Mouse (Mus musculus): Measurements from ENCODE around the gene Mrgprh. TPM values are rescaled to one million over a fixed set of nuclear protein-coding genes. Genes with fewer than 3 reads are reported as not detected.

Gene Mrgprh
- polyA plus RNA-seq, 1 experiment, result not detected

DNA sequence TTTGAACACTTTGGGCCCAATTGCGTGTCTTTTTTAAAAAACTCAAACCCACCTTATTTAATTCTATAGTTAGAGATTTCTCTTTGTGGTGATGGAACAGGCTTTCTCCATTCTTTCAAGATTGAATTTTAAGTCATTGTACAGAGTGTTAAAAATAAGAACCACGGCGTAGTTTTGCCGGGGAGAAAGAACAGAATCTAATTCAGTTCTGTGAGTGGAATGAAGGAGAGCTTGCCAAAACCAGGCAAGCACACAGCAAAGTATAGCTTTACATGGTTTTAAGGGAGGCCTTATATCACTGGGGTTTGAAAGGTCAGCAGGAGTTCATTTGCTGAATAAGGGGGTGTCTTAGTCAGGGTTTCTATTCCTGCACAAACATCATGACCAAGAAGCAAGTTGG is 31.3 kb upstream of the Mrgprh start:
- 0 out of 2 replicates have a peak, but pooled peaks cover 2% of the 10 kb centered on the region for H3K9me3 ChIP-seq (ENCODE audit: control insufficient read depth, low read length)
- no peaks in the 10 kb centered on the region for H3K4me1 ChIP-seq (ENCODE audit: control insufficient read depth)
- no peak overlapping the region for H3K4me3 ChIP-seq (replicated peaks)
- TF ChIP-seq TAL1 (IDR thresholded peaks at IDR 0.05; ENCODE audit: low read length) (no peak), GATA1 (IDR thresholded peaks at IDR 0.05; ENCODE audit: low read length) (no peak)
- no peaks in the 10 kb centered on the region for H3K36me3 ChIP-seq (ENCODE audit: control insufficient read depth)
- H3K27me3 ChIP-seq (ENCODE audit: control insufficient read depth), result peaks cover 3% of the 10 kb centered on the region; the same call in 1 of the 2 replicates

- H3K36me3 ChIP-seq (ENCODE audit: control insufficient read depth), result no peaks in the 10 kb centered on the region
- 0 out of 2 replicates have a peak, but pooled peaks cover 2% of the 10 kb centered on the region for H3K9me3 ChIP-seq (ENCODE audit: control insufficient read depth, low read length)
- no peak overlapping the region for H3K4me3 ChIP-seq (replicated peaks)
- peaks cover 3% of the 10 kb centered on the region; the same call in 1 of the 2 replicates for H3K27me3 ChIP-seq (ENCODE audit: control insufficient read depth)
- no peak for TF ChIP-seq TAL1 (IDR thresholded peaks at IDR 0.05; ENCODE audit: low read length)
- no peak for TF ChIP-seq GATA1 (IDR thresholded peaks at IDR 0.05; ENCODE audit: low read length)
- H3K4me1 ChIP-seq (ENCODE audit: control insufficient read depth), result no peaks in the 10 kb centered on the region
Observed at GRCm38 (mm10) chr17:12845862-12846261, 30.0 kb upstream of the Mrgprh start.

DNA sequence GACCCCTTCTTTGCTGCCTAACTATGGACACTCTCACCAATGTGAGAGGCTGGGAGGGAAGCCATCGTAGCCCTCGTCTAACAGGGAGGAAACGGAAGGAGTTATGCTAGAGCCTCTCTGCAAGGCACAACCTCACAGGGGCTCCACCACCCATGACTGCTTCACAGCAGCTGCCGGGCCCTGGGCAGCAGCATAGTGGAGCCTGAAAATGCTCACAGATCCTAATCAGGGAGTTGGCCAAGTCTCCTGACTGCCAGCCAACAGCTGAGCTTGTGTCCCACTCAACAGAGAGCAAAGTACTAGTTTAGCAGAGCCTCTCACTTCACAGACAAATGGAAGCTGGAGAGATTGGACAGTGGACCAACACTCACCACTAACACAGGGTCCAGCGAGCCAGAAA is 29.4 kb upstream of the Mrgprh start:
- Histone ChIP-seq H3K9me3 (ENCODE audit: control insufficient read depth, low read length) (0 out of 2 replicates have a peak, but pooled peaks cover 2% of the 10 kb centered on the region), H3K4me3 (replicated peaks) (no peak overlapping the region), H3K27me3 (ENCODE audit: control insufficient read depth) (peaks cover 3% of the 10 kb centered on the region; the same call in 1 of the 2 replicates), H3K4me1 (ENCODE audit: control insufficient read depth) (no peaks in the 10 kb centered on the region), H3K36me3 (ENCODE audit: control insufficient read depth) (no peaks in the 10 kb centered on the region)
- TF ChIP-seq GATA1 (IDR thresholded peaks at IDR 0.05; ENCODE audit: low read length) (no peak), TAL1 (IDR thresholded peaks at IDR 0.05; ENCODE audit: low read length) (no peak)

- H3K27me3 ChIP-seq (ENCODE audit: control insufficient read depth), result peaks cover 3% of the 10 kb centered on the region; the same call in 1 of the 2 replicates
- no peaks in the 10 kb centered on the region for H3K4me1 ChIP-seq (ENCODE audit: control insufficient read depth)
- 0 out of 2 replicates have a peak, but pooled peaks cover under 1% of the 10 kb centered on the region for H3K9me3 ChIP-seq (ENCODE audit: control insufficient read depth, low read length)
- H3K36me3 ChIP-seq (ENCODE audit: control insufficient read depth), result no peaks in the 10 kb centered on the region
- no peak overlapping the region for H3K4me3 ChIP-seq (replicated peaks)
- TF ChIP-seq TAL1 (IDR thresholded peaks at IDR 0.05; ENCODE audit: low read length) (no peak), GATA1 (IDR thresholded peaks at IDR 0.05; ENCODE audit: low read length) (no peak)
Observed at GRCm38 (mm10) chr17:12847736-12848135, 28.1 kb upstream of the Mrgprh start.

DNA sequence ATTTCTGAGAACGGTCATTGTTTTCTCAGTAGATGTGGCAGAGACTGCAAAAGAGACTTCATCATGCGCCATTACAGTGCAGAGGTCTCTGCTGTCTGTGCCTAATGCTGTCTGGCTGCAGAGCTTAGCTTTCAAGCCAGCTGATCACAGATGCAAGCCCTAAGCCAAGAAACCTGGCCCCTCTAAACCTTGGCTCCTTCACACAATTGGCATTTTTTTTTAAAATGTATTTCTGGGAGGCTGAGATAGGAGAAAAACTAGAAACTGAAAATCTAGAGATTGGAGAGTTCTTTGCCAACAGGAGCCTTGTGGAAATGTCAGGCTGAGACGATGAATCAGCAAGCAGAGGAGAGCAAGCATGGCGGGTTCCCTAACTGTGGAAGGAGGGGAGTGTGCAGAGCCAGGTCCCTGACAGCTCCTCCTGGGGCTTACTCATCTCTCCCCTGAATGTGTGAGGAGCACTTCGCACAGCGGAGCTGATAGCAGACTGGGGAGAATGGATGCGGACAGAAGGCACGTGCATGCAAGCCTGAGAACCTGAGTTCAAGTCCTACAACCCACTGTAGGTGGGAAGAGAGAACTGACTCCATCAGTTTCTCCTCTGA is 26.0 kb upstream of the Mrgprh start:
- H3K36me3 ChIP-seq (ENCODE audit: control insufficient read depth), result no peaks in the 10 kb centered on the region
- H3K4me3 ChIP-seq (replicated peaks), result no peak overlapping the region
- no peaks in the 10 kb centered on the region for H3K9me3 ChIP-seq (ENCODE audit: control insufficient read depth, low read length)
- TF ChIP-seq GATA1 (IDR thresholded peaks at IDR 0.05; ENCODE audit: low read length) (no peak), TAL1 (IDR thresholded peaks at IDR 0.05; ENCODE audit: low read length) (no peak)
- H3K4me1 ChIP-seq (ENCODE audit: control insufficient read depth), result no peaks in the 10 kb centered on the region
- H3K27me3 ChIP-seq (ENCODE audit: control insufficient read depth), result peaks cover 3% of the 10 kb centered on the region; the same call in 1 of the 2 replicates

DNA sequence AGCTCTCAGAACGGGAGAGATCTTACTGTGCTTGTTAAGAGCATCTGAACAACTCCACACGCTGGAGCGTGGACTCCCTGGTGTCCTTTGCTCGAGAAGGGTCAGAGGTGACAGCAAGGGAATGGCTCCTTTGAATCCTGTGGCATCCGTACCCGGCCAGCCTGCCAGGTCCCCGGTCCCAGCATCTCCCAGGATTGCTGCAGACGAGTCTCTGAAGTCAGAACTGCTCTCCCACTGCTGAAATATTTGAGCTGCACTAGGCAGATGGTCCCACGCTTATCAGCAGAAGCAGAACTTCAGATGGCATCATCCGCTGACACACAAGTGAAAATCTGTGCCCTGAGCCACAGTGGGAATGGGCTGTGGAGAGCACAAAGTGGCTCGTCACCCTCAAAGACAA is 24.1 kb upstream of the Mrgprh start:
- TF ChIP-seq TAL1 (IDR thresholded peaks at IDR 0.05; ENCODE audit: low read length) (no peak), GATA1 (IDR thresholded peaks at IDR 0.05; ENCODE audit: low read length) (no peak)
- Histone ChIP-seq H3K36me3 (ENCODE audit: control insufficient read depth) (no peaks in the 10 kb centered on the region), H3K9me3 (ENCODE audit: control insufficient read depth, low read length) (no peaks in the 10 kb centered on the region), H3K4me3 (replicated peaks) (no peak overlapping the region), H3K27me3 (ENCODE audit: control insufficient read depth) (no peaks in the 10 kb centered on the region; the same call in 1 of the 2 replicates), H3K4me1 (ENCODE audit: control insufficient read depth) (no peaks in the 10 kb centered on the region)

DNA sequence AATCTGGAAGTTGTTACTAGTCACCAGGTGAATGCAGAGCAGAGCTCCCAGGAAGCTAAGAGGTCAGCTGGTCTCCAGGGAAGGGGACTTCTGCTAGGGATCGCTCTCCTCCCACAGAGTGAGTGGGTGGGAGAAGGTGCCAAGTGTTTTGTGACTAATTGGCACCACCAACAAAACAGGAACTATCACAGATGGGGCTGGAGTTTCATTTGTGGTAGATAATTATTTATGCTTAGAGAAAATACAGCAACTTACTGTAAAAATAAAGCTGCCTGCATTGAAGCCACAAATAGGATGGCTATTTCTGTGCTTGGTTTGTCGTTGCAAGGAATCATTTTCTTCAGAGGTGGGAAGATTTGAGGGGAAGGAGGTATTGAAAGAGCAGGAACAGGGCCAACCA is 22.0 kb upstream of the Mrgprh start:
- TF ChIP-seq GATA1 (IDR thresholded peaks at IDR 0.05; ENCODE audit: low read length), result no peak
- no peak for TF ChIP-seq TAL1 (IDR thresholded peaks at IDR 0.05; ENCODE audit: low read length)
- no peaks in the 10 kb centered on the region for H3K9me3 ChIP-seq (ENCODE audit: control insufficient read depth, low read length)
- no peak overlapping the region for H3K4me3 ChIP-seq (replicated peaks)
- no peaks in the 10 kb centered on the region for H3K36me3 ChIP-seq (ENCODE audit: control insufficient read depth)
- H3K27me3 ChIP-seq (ENCODE audit: control insufficient read depth), result no peaks in the 10 kb centered on the region
- no peaks in the 10 kb centered on the region for H3K4me1 ChIP-seq (ENCODE audit: control insufficient read depth)

GRCm38 (mm10) chr17:12854386-12854785 is 21.4 kb upstream of the Mrgprh start:
- no peaks in the 10 kb centered on the region for H3K36me3 ChIP-seq (ENCODE audit: control insufficient read depth)
- no peak overlapping the region for H3K4me3 ChIP-seq (replicated peaks)
- TF ChIP-seq GATA1 (IDR thresholded peaks at IDR 0.05; ENCODE audit: low read length), result no peak
- no peak for TF ChIP-seq TAL1 (IDR thresholded peaks at IDR 0.05; ENCODE audit: low read length)
- H3K4me1 ChIP-seq (ENCODE audit: control insufficient read depth), result no peaks in the 10 kb centered on the region
- H3K27me3 ChIP-seq (ENCODE audit: control insufficient read depth), result no peaks in the 10 kb centered on the region
- H3K9me3 ChIP-seq (ENCODE audit: control insufficient read depth, low read length), result no peaks in the 10 kb centered on the region

GRCm38 (mm10) chr17:12857395-12857794 is 18.4 kb upstream of the Mrgprh start:
- Histone ChIP-seq H3K4me1 (ENCODE audit: control insufficient read depth) (no peaks in the 10 kb centered on the region), H3K36me3 (ENCODE audit: control insufficient read depth) (no peaks in the 10 kb centered on the region), H3K9me3 (ENCODE audit: control insufficient read depth, low read length) (no peaks in the 10 kb centered on the region), H3K4me3 (replicated peaks) (no peak overlapping the region), H3K27me3 (ENCODE audit: control insufficient read depth) (no peaks in the 10 kb centered on the region)
- TF ChIP-seq TAL1 (IDR thresholded peaks at IDR 0.05; ENCODE audit: low read length) (no peak), GATA1 (IDR thresholded peaks at IDR 0.05; ENCODE audit: low read length) (no peak)

Measured in erythroblast, embryonic 14.5 days (primary cell).